Mouse (Mus musculus) forebrain, embryonic 12.5 days (tissue): ENCODE measurements at regions not wholly inside any gene's neighbourhood (a gene's known extent, or its start where the extent isn't known, plus 50 kb on each side); places are given as distances from the start of the nearest gene placed in this dataset.

ENCODE experiments used
- ATAC-seq: fragments of 200-750 bp; cut with Nextera tagmentation; 2 replicates; pipeline ENCODE4 v1.8.0; 2017; ENCODE audit warnings: moderate TSS enrichment; ENCODE audit not compliant: low FRiP score
- H3K27ac ChIP-seq: fragments of 300-500 bp; sonication (generic); 2 replicates; pipeline ENCODE4 v1.5.1; 2016; ENCODE audit warnings: mild to moderate bottlenecking
- H3K27me3 ChIP-seq: fragments of 300-500 bp; sonication (generic); 2 replicates; pipeline ENCODE4 v1.6.1; 2016; ENCODE audit warnings: mild to moderate bottlenecking
- H3K36me3 ChIP-seq: fragments of 300-500 bp; sonication (generic); replicated peaks from 2 replicates; pipeline ENCODE4 v1.6.1; 2016; ENCODE audit warnings: mild to moderate bottlenecking
- H3K4me1 ChIP-seq: fragments of 300-500 bp; sonication (generic); 2 replicates; pipeline ENCODE4 v1.6.1; 2016
- H3K4me2 ChIP-seq: fragments of 300-500 bp; sonication (generic); 2 replicates; pipeline ENCODE4 v1.6.1; 2016; ENCODE audit warnings: mild to moderate bottlenecking, moderate library complexity
- H3K4me3 ChIP-seq: fragments of 300-500 bp; sonication (generic); replicated peaks from 2 replicates; pipeline ENCODE4 v1.5.1; 2016; ENCODE audit warnings: mild to moderate bottlenecking
- H3K9ac ChIP-seq: fragments of 300-500 bp; sonication (generic); 2 replicates; pipeline ENCODE4 v1.6.1; 2016; ENCODE audit warnings: mild to moderate bottlenecking
- H3K9me3 ChIP-seq: fragments of 300-500 bp; sonication (generic); 2 replicates; pipeline ENCODE4 v1.6.1; 2016
- WGBS: fragments of 180-500 bp; shearing (Covaris S2); methylation state at CpG from one replicate; pipeline ENCODE4 v1.1.7; 2016; 5-methylcytosine and 5-hydroxymethylcytosine counted together

GRCm38 (mm10) chr13:31326269-31326851 is 229.6 kb upstream of the Foxq1 start:
- Histone ChIP-seq H3K9me3 (no peaks in the 10 kb centered on the region), H3K4me3 (no peak overlapping the region), H3K27ac (no peak overlapping the region), H3K9ac (no peak overlapping the region), H3K36me3 (no peaks in the 10 kb centered on the region), H3K4me2 (no peak overlapping the region), H3K27me3 (no peaks in the 10 kb centered on the region), H3K4me1 (no peaks in the 10 kb centered on the region)
- ATAC-seq, result no peak
- WGBS, result 77% methylated on average over 12 of the region's 12 CpGs

DNA sequence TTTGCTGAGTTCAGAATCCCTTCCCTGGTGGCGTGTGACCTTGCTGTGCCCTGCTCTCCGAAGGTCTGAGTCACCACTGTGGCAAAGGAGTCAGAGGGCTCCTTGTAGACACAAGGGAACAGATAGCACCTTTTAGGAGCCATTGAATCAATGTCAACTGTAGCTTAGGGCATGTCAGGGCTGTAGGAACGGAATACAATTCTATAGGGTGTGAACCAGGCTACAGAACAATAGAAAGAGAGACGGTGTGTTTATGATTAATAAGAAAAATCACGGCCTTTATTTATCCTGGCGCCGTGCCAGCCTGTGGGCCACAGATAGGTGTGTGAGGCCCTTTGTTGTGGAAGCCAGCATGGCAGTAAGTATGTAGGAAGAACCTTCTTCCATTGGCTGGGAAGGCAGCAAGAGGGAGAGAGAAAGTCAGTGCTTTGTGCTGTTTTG is 228.4 kb upstream of the Foxq1 start:
- no peaks in the 10 kb centered on the region for H3K4me1 ChIP-seq
- 84% methylated on average over 7 of the region's 7 CpGs for WGBS
- H3K9ac ChIP-seq, result no peak overlapping the region
- H3K27ac ChIP-seq, result no peak overlapping the region
- H3K4me3 ChIP-seq, result no peak overlapping the region
- H3K9me3 ChIP-seq, result no peaks in the 10 kb centered on the region
- ATAC-seq, result no peak
- H3K36me3 ChIP-seq, result no peaks in the 10 kb centered on the region
- no peak overlapping the region for H3K4me2 ChIP-seq
- no peaks in the 10 kb centered on the region for H3K27me3 ChIP-seq

DNA sequence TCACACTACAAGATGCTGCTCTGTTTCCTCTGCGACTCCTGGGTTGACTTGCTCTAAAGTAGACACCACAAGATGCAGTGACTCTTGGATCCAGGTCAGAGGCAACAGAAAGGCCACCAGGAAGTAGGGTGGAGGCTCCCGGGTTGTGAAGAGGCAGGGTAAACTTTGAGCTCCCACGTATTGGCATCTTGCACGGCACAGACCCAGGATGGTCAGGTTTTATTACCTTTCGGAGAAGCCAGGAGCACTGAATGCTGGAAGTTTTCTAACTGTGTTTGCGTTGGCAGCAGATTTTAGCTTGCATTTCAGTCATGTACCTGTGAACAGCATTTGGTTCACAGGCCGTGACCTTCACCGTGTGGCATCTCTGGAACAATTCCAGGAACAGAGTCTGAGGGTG is 227.2 kb upstream of the Foxq1 start:
- 93% methylated on average over 8 of the region's 8 CpGs for WGBS
- Histone ChIP-seq H3K9ac (no peak overlapping the region), H3K27ac (no peak overlapping the region), H3K4me1 (no peaks in the 10 kb centered on the region), H3K36me3 (no peaks in the 10 kb centered on the region), H3K27me3 (no peaks in the 10 kb centered on the region), H3K4me3 (no peak overlapping the region), H3K4me2 (no peak overlapping the region), H3K9me3 (no peaks in the 10 kb centered on the region)
- ATAC-seq, result no peak

DNA sequence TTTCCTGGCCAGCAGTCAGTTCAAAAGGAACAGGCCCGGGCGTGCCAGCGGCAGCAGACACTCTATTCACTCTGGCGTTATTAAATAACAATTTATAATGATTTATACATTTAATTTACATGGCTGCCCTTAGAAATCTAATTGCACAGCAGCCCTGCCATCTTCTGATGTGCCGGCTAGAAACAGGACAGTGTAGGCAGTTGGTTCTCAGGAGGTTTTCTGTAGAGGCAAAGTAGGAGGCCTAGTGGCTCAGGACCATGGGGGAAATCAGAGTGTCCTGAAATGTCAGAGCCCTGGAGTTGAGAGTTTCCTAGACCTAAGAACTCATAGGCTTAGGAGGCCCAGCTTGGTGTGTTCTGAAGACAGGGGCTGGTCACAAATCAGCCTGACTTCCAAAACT is 225.2 kb upstream of the Foxq1 start:
- Histone ChIP-seq H3K36me3 (no peaks in the 10 kb centered on the region), H3K4me3 (no peak overlapping the region), H3K27me3 (no peaks in the 10 kb centered on the region), H3K9ac (no peak overlapping the region), H3K4me1 (no peaks in the 10 kb centered on the region), H3K9me3 (no peaks in the 10 kb centered on the region), H3K4me2 (no peak overlapping the region), H3K27ac (no peak overlapping the region)
- 84% methylated on average over 5 of the region's 5 CpGs for WGBS
- no peak for ATAC-seq

- 87% methylated on average over 3 of the region's 3 CpGs for WGBS
- ATAC-seq, result no peak
Observed at GRCm38 (mm10) chr13:31334981-31335380, 221.0 kb upstream of the Foxq1 start.

GRCm38 (mm10) chr13:31337631-31338030 is 218.3 kb upstream of the Foxq1 start:
- H3K36me3 ChIP-seq, result no peaks in the 10 kb centered on the region
- H3K27me3 ChIP-seq, result no peaks in the 10 kb centered on the region
- no peak overlapping the region for H3K27ac ChIP-seq
- H3K4me2 ChIP-seq, result no peak overlapping the region
- H3K4me1 ChIP-seq, result no peaks in the 10 kb centered on the region
- WGBS, result 56% methylated on average over 6 of the region's 6 CpGs
- H3K9me3 ChIP-seq, result no peaks in the 10 kb centered on the region
- H3K9ac ChIP-seq, result no peak overlapping the region
- no peak overlapping the region for H3K4me3 ChIP-seq
- no peak for ATAC-seq

More at GRCm38 (mm10) chr13:31334981-31335380, 221.0 kb upstream of the Foxq1 start:
- Histone ChIP-seq H3K9me3 (no peaks in the 10 kb centered on the region), H3K9ac (no peak overlapping the region), H3K4me3 (no peak overlapping the region), H3K4me1 (no peaks in the 10 kb centered on the region), H3K36me3 (no peaks in the 10 kb centered on the region), H3K27ac (no peak overlapping the region), H3K4me2 (no peak overlapping the region), H3K27me3 (no peaks in the 10 kb centered on the region)

- ATAC-seq, result no peak
- H3K4me1 ChIP-seq, result no peaks in the 10 kb centered on the region
- H3K27me3 ChIP-seq, result no peaks in the 10 kb centered on the region
- 84% methylated on average over 7 of the region's 7 CpGs for WGBS
- H3K36me3 ChIP-seq, result no peaks in the 10 kb centered on the region
- no peak overlapping the region for H3K9ac ChIP-seq
- H3K4me3 ChIP-seq, result no peak overlapping the region
- H3K4me2 ChIP-seq, result no peak overlapping the region
- H3K9me3 ChIP-seq, result no peaks in the 10 kb centered on the region
- no peak overlapping the region for H3K27ac ChIP-seq
Observed at GRCm38 (mm10) chr13:31339386-31339785, 216.5 kb upstream of the Foxq1 start.

DNA sequence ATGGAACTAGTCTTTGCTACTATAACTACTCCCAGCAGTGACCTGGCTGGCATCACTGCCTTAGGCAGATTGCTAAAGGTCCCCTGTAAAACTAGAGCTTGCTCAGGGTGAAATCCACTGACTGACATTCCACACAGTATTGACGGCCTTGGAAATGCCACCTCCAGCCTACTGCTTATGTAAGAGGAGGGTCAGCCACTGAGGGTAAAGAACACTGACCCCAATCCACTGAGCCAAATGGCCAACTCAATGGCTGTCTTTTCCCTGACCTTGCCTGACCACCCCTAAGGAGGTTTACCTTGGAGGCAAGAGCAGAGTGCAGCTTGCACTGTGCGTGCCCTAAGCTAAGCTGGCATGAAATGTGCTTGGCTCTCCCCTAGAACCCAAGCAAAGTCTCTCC is 216.0 kb upstream of the Foxq1 start:
- H3K27me3 ChIP-seq, result no peaks in the 10 kb centered on the region
- no peaks in the 10 kb centered on the region for H3K9me3 ChIP-seq
- H3K36me3 ChIP-seq, result no peaks in the 10 kb centered on the region
- no peak overlapping the region for H3K27ac ChIP-seq
- WGBS, result 78% methylated on average over 2 of the region's 2 CpGs
- H3K4me3 ChIP-seq, result no peak overlapping the region
- no peaks in the 10 kb centered on the region for H3K4me1 ChIP-seq
- ATAC-seq, result no peak
- no peak overlapping the region for H3K4me2 ChIP-seq
- H3K9ac ChIP-seq, result no peak overlapping the region

GRCm38 (mm10) chr13:31340363-31340948 is 215.5 kb upstream of the Foxq1 start:
- Histone ChIP-seq H3K4me1 (no peaks in the 10 kb centered on the region), H3K9me3 (no peaks in the 10 kb centered on the region), H3K36me3 (no peaks in the 10 kb centered on the region), H3K27me3 (no peaks in the 10 kb centered on the region), H3K4me2 (no peak overlapping the region), H3K9ac (no peak overlapping the region), H3K4me3 (no peak overlapping the region), H3K27ac (no peak overlapping the region)
- 81% methylated on average over 7 of the region's 7 CpGs for WGBS
- no peak for ATAC-seq

GRCm38 (mm10) chr13:31341282-31342100 is 214.4 kb upstream of the Foxq1 start:
- no peak for ATAC-seq
- no peaks in the 10 kb centered on the region for H3K36me3 ChIP-seq
- H3K27ac ChIP-seq, result no peak overlapping the region
- no peak overlapping the region for H3K9ac ChIP-seq
- no peak overlapping the region for H3K4me2 ChIP-seq
- H3K27me3 ChIP-seq, result no peaks in the 10 kb centered on the region
- no peak overlapping the region for H3K4me3 ChIP-seq
- no peaks in the 10 kb centered on the region for H3K4me1 ChIP-seq
- WGBS, result 92% methylated on average over 15 of the region's 15 CpGs
- no peaks in the 10 kb centered on the region for H3K9me3 ChIP-seq

DNA sequence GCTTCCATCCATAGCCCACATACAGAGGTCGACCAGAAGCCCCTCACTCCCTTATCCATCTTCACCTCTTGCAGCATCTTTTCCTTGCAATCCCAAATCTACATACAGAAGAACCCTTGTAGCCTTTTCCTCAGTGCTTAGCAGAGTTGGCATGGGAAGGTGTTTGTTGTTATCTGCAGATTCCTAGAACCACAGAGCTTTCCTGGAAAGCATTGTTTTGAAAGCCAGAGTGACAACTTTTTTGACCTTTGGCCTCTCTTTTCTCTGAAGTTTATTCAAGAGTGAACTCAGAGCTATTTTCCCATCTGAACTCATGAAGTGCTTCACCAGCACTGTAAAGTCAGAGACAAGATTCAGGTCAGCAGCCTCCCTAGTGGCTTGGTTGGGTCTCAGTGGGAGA is 209.7 kb upstream of the Foxq1 start:
- no peak for ATAC-seq
- no peaks in the 10 kb centered on the region for H3K36me3 ChIP-seq
- H3K27ac ChIP-seq, result no peak overlapping the region
- no peaks in the 10 kb centered on the region for H3K9me3 ChIP-seq
- 65% methylated on average over 1 of the region's 1 CpGs for WGBS
- H3K9ac ChIP-seq, result no peak overlapping the region
- no peaks in the 10 kb centered on the region for H3K27me3 ChIP-seq
- no peak overlapping the region for H3K4me2 ChIP-seq
- no peaks in the 10 kb centered on the region for H3K4me1 ChIP-seq
- no peak overlapping the region for H3K4me3 ChIP-seq

- Histone ChIP-seq H3K9me3 (no peaks in the 10 kb centered on the region), H3K9ac (no peak overlapping the region), H3K4me3 (no peak overlapping the region), H3K4me2 (no peak overlapping the region), H3K27ac (no peak overlapping the region), H3K4me1 (no peaks in the 10 kb centered on the region), H3K36me3 (no peaks in the 10 kb centered on the region), H3K27me3 (no peaks in the 10 kb centered on the region)
- 80% methylated on average over 2 of the region's 2 CpGs for whole genome bisulfite sequencing
- no peak for ATAC-seq
Observed at GRCm38 (mm10) chr13:31347000-31347399, 208.9 kb upstream of the Foxq1 start.

DNA sequence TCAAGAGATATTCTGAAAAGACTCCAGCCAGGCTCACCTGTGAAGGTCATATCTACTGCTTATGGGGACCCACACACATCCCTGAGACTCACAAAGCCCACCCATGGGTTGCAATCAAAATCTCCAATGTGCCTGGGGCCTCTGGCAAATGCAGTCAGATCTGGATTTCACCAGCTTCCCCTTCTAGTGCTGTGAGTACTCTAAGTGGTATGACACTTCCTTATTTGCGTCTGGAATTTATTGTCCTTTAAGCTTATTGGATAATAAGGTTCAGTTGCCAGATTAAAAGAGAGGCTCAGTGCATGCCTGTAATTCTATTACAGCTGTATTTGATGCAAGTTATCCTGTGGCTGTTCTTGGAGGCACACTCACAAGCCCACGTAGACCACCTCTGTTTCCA is 206.3 kb upstream of the Foxq1 start:
- Histone ChIP-seq H3K4me3 (no peak overlapping the region), H3K27me3 (no peaks in the 10 kb centered on the region), H3K27ac (no peak overlapping the region), H3K9me3 (no peaks in the 10 kb centered on the region), H3K4me2 (no peak overlapping the region), H3K4me1 (no peaks in the 10 kb centered on the region), H3K36me3 (no peaks in the 10 kb centered on the region), H3K9ac (no peak overlapping the region)
- ATAC-seq, result no peak
- 74% methylated on average over 2 of the region's 2 CpGs for WGBS
